Mouse (Mus musculus): ENCODE results near the gene Samm50.

DNA sequence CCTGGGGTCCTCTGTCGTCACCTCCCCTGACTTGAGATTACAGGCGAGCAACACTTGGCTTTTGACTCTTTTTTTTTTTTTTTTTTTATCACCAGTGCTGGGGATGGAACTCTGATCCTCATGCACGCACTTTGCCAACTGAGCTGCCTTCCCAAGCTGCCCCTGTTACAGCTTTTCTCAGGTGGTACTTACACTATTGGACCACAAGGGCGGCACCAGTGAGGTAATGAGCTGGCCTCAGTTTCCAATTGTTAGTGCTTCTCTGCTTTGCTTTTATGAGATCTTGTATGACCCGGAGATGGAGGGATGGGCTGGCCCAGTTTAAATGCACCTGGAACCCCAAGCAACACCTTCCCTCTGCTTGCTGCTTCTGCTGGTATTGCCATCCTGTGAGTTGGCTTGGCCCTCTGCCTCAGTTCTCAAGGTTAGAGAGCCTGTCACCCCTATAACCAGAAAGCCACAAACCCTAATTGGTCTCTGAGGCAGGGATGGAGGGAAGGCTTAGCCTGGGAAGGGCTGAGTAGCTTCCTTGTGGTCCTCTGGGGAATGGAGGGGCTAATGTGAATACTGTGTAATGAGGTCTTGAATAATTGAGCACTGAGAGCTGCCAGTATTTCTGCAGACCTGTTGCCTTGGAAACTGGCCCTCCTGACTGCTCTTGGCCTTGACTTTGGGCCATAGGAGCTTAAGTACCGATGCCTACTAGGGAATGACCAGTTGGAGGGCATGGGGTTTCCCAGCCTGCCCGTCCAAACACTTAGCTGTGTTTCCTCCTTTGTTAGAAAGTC is 42.9 kb downstream of the Samm50 start:
- no peak for TF ChIP-seq GATA1 (IDR thresholded peaks at IDR 0.05; ENCODE audit: low read length)
- no peak for TF ChIP-seq TAL1 (IDR thresholded peaks at IDR 0.05; ENCODE audit: low read length)

All from erythroblast, embryonic 14.5 days (primary cell).